Mouse (Mus musculus) forebrain, embryonic 14.5 days (tissue): ENCODE measurements around the gene Snapin. TPM values are rescaled to one million over a fixed set of nuclear protein-coding genes. Genes with fewer than 3 reads are reported as not detected.
A peak's percentile ranks its signal among the peaks of the same experiment; 100 is the strongest.

Source experiments
- ATAC-seq: fragments of 200-750 bp; cut with Nextera tagmentation; 2 replicates; pipeline ENCODE4 v1.8.0; 2017; ENCODE audit warnings: mild to moderate bottlenecking, moderate library complexity
- DNase-seq: peaks from one replicate; pipeline ENCODE4 v3.0.0-alpha.2; 2015; ENCODE audit warnings: low spot score
- H3K27ac ChIP-seq: fragments of 300-500 bp; sonication (generic); 2 replicates; pipeline ENCODE4 v1.5.1; 2014; ENCODE audit warnings: low read depth, mild to moderate bottlenecking, control low read depth, low read length, moderate library complexity
- H3K27me3 ChIP-seq: fragments of 300-500 bp; sonication (generic); replicated peaks from 2 replicates; pipeline ENCODE4 v1.6.1; 2014; ENCODE audit warnings: low read length, control low read depth, mixed read lengths; ENCODE audit not compliant: control insufficient read depth, insufficient read depth
- H3K36me3 ChIP-seq: fragments of 300-500 bp; sonication (generic); 2 replicates; pipeline ENCODE4 v1.6.1; 2014; ENCODE audit warnings: low read length, control low read depth; ENCODE audit not compliant: control insufficient read depth, insufficient read depth
- H3K4me1 ChIP-seq: fragments of 300-500 bp; sonication (generic); 2 replicates; pipeline ENCODE4 v1.6.1; 2014; ENCODE audit warnings: antibody characterized with exemption, low read length, control low read depth; ENCODE audit not compliant: control insufficient read depth, insufficient read depth
- H3K4me2 ChIP-seq: fragments of 300-500 bp; sonication (generic); 2 replicates; pipeline ENCODE4 v1.6.1; 2014; ENCODE audit warnings: mild to moderate bottlenecking, control low read depth, low read length
- H3K4me3 ChIP-seq: fragments of 300-500 bp; sonication (generic); 2 replicates; pipeline ENCODE4 v1.5.1; 2014; ENCODE audit warnings: low read depth, low read length, control low read depth
- H3K9ac ChIP-seq: fragments of 300-500 bp; sonication (generic); 2 replicates; pipeline ENCODE4 v1.6.1; 2014; ENCODE audit warnings: mild to moderate bottlenecking, low read length, control low read depth, moderate library complexity
- H3K9me3 ChIP-seq: fragments of 300-500 bp; sonication (generic); replicated peaks from 2 replicates; pipeline ENCODE4 v1.6.1; 2016; ENCODE audit warnings: low read length, control low read depth, mixed read lengths; ENCODE audit not compliant: control insufficient read depth
- WGBS: fragments of 180-500 bp; shearing (Covaris S2); extraction: QIAGEN DNeasy Blood & Tissue Kit; methylation state at CpG from one replicate; pipeline ENCODE4 v1.1.7; 2014; 5-methylcytosine and 5-hydroxymethylcytosine counted together
- polyA plus RNA-seq: library from polyadenylated mRNA; unstranded; fragments of >200 nt; fragmentation: Nextera tagmentation; extraction: Ambion mirVana; gene quantifications from 2 replicates; pipeline ENCODE4 v1.2.1, GENCODE M21; 2014

The Snapin gene
- polyA plus RNA-seq, 1 experiment from 2014 or later: 77.3 TPM

GRCm38 (mm10) chr3:90508950-90509746 is 18.3 kb upstream of the Snapin start, which contains the start of gene Chtop:
Gene Chtop (minus strand): TSS chr3:90509498.
- Histone ChIP-seq H3K4me2 (peak within 1 kb of the TSS; percentile 83), H3K27me3 (peaks cover 9% of the 10 kb centered on the region; the same call in 1 of the 2 replicates), H3K36me3 (peaks cover 36% of the 10 kb centered on the region), H3K9ac (peak within 1 kb of the TSS; percentile 99), H3K27ac (peak within 1 kb of the TSS; percentile 92), H3K4me3 (peak within 1 kb of the TSS; percentile 93), H3K4me1 (peaks cover 11% of the 10 kb centered on the region), H3K9me3 (no peaks in the 10 kb centered on the region)
- ATAC-seq (peak; percentile 95), DNase-seq (peak; percentile 100)
- under 1% methylated on average over 65 of the region's 66 CpGs for WGBS

DNA sequence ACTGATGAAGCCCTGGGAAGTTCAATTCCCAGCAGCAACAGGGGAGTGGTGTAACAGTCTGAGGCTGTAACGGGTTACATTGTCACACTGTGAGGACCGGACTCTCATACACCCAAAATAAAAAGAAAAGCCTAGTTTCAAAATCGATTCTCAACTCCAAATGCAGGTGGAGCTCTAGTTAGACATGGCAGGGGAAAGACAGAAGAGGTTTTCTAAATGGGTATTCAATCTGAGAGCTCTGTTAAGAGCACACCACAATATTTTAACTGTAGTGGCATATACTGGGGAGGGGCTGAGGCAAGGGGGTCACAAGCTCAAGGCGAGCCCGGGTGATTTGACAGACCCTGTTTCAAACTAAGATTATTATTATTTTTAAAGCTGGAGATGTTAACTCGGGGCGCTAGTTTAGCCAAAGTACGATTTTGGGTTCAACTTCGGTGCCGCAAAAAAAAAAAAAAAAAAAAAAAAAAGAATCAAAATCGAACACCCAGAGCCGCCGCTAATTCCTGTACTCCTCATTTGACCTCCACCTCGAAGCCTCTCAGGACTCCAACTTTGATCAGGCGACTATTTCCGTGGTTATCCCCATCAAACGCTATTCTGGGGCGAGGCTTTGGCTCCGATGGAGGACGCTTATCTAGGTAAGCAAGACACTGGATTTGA is 17.6 kb upstream of the Snapin start:
- H3K4me2 ChIP-seq: peak overlapping the region; percentile 83
- peaks cover 11% of the 10 kb centered on the region for H3K4me1 ChIP-seq
- peak overlapping the region; percentile 99 for H3K9ac ChIP-seq
- H3K9me3 ChIP-seq: no peaks in the 10 kb centered on the region
- no peak; the same call in 1 of the 2 replicates for ATAC-seq
- H3K36me3 ChIP-seq: peaks cover 44% of the 10 kb centered on the region
- peak overlapping the region; percentile 93 for H3K4me3 ChIP-seq
- peaks cover 2% of the 10 kb centered on the region; the same call in 1 of the 2 replicates for H3K27me3 ChIP-seq
- H3K27ac ChIP-seq: peak overlapping the region; percentile 92; the same call in 1 of the 2 replicates
- 1% methylated on average over 20 of the region's 20 CpGs for WGBS
- DNase-seq: no peak

GRCm38 (mm10) chr3:90506362-90506761 is 15.5 kb upstream of the Snapin start:
- Histone ChIP-seq H3K36me3 (peaks cover 64% of the 10 kb centered on the region), H3K4me3 (no peak overlapping the region), H3K9me3 (no peaks in the 10 kb centered on the region), H3K27ac (no peak overlapping the region), H3K4me1 (peaks cover 11% of the 10 kb centered on the region), H3K27me3 (no peaks in the 10 kb centered on the region), H3K4me2 (no peak overlapping the region), H3K9ac (no peak overlapping the region)
- DNase-seq (no peak), ATAC-seq (no peak)
- 94% methylated on average over 3 of the region's 3 CpGs for whole genome bisulfite sequencing

DNA sequence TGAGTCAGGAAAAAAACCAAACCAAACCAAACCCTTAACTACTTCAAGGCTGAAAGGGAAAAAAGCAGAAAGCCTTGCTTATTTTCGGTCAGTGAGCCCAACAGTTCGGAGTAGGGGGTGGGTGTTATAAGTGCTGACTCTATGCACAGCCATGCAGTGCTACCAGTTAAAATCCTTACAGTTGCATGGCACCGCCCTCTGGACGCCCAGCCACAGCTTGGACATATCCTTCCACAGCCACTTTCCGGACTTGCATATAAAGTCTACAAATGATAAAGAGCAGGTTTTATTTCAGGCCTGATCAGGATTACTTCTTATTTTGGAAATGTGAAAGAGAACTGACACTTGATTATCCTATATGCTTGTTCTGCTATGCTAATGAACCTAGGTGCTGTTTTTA is 14.4 kb upstream of the Snapin start:
- WGBS: 90% methylated on average over 5 of the region's 5 CpGs
- H3K9me3 ChIP-seq: no peaks in the 10 kb centered on the region
- peaks cover 72% of the 10 kb centered on the region for H3K36me3 ChIP-seq
- ATAC-seq (no peak), DNase-seq (no peak)
- H3K27ac ChIP-seq: no peak overlapping the region
- peaks cover 11% of the 10 kb centered on the region for H3K4me1 ChIP-seq
- no peak overlapping the region for H3K9ac ChIP-seq
- no peaks in the 10 kb centered on the region for H3K27me3 ChIP-seq
- H3K4me2 ChIP-seq: no peak overlapping the region
- no peak overlapping the region for H3K4me3 ChIP-seq

DNA sequence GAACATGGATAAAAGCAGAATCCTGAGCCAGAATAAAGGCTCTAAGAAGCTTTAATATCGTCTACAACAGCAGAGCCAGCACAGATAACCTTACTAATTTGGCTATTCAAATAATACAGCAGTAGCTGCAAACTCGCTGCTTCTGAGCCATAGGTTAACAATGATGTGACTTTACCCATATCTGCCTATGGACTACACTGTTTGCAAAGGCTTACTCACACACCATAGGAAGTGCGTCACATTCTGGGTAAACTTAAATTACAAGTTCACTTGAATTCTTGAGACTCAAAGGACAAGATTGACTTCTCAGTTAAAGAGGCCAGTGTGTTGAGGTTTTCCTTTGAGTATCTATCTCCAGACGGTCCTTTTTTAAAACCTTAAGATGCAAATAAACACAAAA is 12.6 kb upstream of the Snapin start:
- ATAC-seq: no peak
- peaks cover 11% of the 10 kb centered on the region for H3K4me1 ChIP-seq
- 75% methylated on average over 4 of the region's 4 CpGs for WGBS
- no peaks in the 10 kb centered on the region for H3K27me3 ChIP-seq
- H3K4me2 ChIP-seq: no peak overlapping the region
- DNase-seq: no peak
- H3K36me3 ChIP-seq: peaks cover 89% of the 10 kb centered on the region
- H3K27ac ChIP-seq: no peak overlapping the region
- no peaks in the 10 kb centered on the region for H3K9me3 ChIP-seq
- H3K4me3 ChIP-seq: no peak overlapping the region
- H3K9ac ChIP-seq: no peak overlapping the region

- Histone ChIP-seq H3K27me3 (no peaks in the 10 kb centered on the region), H3K36me3 (peaks cover 66% of the 10 kb centered on the region), H3K4me3 (no peak overlapping the region), H3K9ac (no peak overlapping the region), H3K4me1 (no peaks in the 10 kb centered on the region), H3K4me2 (no peak overlapping the region), H3K9me3 (no peaks in the 10 kb centered on the region), H3K27ac (no peak overlapping the region)
- DNase-seq (no peak), ATAC-seq (no peak)
Observed at GRCm38 (mm10) chr3:90497597-90497996, 6.8 kb upstream of the Snapin start.

DNA sequence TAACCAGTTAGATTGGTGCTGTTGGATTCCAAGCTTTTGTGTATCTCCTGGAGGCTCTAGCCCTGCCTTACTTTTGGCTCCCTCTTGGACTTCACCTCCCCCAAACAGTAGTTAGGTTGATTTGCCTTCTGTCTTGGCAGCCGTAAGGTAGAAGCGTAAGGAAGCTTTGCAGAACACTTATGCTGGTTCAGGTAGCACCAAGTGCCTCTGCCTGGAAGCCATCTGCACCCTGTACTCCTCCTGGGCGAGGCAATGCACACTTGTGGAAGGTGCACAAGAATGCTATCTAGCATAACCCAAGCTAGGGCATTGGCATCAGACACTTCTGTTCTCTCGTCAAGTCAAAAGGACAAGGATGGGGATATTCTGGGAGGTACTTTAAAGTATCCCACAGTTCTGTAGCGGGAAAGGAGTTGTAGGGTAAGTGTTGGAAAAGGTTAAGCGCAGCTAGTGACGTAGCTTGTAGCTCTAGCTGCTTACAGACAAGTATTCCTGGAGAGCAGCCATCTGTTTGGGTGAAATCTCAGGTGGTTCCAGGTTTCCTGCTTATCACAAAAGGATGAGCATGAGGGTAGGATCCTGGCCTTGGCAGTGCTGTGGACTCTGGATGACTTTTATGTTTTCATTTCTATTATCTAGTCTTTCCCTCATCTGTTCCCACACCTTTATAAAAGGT is 5.2 kb upstream of the Snapin start:
- Histone ChIP-seq H3K9me3 (no peaks in the 10 kb centered on the region), H3K4me3 (no peak overlapping the region), H3K27ac (no peak overlapping the region), H3K36me3 (peaks cover 50% of the 10 kb centered on the region), H3K4me1 (no peaks in the 10 kb centered on the region), H3K4me2 (no peak overlapping the region), H3K27me3 (no peaks in the 10 kb centered on the region), H3K9ac (no peak overlapping the region)
- ATAC-seq: no peak
- 93% methylated on average over 7 of the region's 7 CpGs for WGBS
- no peak for DNase-seq

GRCm38 (mm10) chr3:90493831-90494540 is 3.2 kb upstream of the Snapin start:
- DNase-seq: no peak
- Histone ChIP-seq H3K27me3 (no peaks in the 10 kb centered on the region), H3K36me3 (peaks cover 35% of the 10 kb centered on the region), H3K27ac (no peak overlapping the region), H3K4me1 (no peaks in the 10 kb centered on the region), H3K9me3 (no peaks in the 10 kb centered on the region), H3K9ac (no peak overlapping the region), H3K4me2 (no peak overlapping the region), H3K4me3 (no peak overlapping the region)
- no peak for ATAC-seq
- 69% methylated on average over 4 of the region's 4 CpGs for WGBS
